Mouse (Mus musculus): ENCODE measurements around the gene Mindy4.
A peak's percentile ranks its signal among the peaks of the same experiment; 100 is the strongest.

Gene Mindy4

DNA sequence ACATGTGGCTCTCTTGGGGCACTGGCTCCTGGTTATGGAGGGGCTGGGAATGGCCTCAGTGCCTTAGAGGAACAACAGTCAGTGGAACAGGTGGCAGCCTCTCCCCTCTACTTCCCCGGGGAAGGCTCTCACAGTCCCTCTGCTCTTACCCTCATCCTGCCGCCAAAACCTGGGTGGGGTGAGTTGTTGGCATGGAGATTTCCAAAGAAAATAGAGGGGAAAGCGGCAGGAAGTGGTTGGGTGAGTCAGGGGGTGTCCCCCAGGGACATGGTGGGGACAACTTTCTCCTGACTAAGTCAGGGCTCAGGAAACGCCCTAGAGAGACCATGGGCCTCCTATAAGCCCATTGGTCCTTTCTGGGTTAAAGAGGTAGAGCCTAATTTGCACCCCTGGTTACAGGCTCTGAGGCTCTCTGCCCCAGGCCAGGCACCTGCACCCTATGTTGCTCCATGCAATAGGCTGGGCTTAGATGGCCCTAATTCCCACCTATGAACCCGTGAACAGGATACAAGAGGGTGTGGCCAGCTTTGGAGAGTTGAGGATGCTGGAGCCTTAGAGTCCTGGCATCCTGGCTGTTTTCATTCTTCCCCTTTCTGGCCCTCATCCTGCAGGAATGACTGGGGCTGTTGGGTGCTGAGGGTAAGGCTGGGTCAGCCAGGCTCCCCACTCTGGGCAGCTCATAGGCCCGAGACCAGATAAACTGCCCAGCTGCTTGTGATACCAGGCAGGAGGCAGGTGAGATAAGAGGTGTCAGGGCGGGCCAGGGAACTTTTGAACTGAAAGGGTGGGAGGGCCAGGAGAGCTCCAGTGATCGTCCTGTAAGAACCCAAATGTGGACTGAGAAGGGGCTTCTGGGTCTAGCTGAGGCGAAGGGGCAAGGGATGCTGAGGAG lies 136.0 kb downstream of the Mindy4 start:
- no peak for DNase-seq (ENCODE audit: low spot score in 2 of 2)

DNA sequence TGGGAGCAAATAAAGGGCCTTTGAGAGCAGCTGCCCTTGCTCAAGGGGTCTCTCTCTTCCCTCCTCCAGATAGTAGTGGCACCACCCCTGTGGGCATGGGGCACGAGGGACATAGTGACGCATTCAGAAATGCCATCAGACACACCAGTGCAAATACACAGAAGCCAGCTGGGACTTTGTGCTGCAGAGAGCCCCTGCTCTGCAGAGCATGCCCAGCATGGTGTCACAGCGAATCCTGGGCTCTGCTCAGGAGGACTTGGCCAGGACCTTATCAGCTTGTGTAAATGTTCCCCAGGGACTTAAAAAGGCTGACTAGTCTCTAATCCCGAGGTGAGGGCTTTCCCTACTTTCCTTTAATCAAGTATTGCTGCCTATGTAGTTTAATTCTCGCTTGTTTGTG lies 138.5 kb downstream of the Mindy4 start:
- no peak for DNase-seq (ENCODE audit: low spot score in 2 of 2)

DNA sequence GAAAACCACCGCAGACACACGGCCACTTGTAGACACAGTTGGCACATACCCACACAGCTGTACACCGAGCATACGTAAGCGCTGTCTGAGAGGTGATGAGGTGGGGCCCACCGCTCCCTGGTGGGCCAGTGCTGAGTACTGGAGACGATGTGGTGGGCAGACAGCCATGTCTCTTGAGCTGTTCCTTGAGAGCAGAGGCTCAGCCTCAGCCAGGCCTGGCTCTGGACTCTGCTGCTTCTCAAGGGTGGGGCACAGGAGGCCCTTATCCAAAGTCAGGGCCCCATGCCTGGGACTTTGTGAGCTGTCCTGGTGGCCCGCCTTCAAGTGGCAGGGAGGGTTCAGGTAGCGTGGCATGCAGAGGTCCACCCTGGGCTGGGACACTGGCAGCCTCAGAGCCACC lies 139.1 kb downstream of the Mindy4 start:
- no peak for DNase-seq (ENCODE audit: low spot score in 2 of 2)

DNA sequence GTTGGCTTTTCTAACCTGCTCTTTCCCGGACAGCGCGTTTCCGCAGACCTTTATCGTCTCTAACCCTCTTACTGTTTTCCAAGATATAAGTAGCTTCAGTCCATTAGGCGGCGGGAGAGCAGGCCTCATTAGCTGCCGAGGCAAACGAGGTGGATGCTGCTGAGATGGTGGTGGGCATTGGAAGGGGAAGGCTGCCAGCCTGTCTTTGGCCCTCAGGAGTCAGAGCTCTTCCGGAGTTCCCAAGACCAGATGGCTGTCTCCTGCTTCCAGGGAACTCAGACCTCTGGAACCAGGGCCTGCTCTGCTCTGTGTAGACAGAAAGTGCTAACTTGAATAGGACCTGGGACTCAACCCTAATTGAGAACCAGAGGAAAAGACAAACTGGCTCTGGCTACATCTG lies 140.3 kb downstream of the Mindy4 start:
- DNase-seq (ENCODE audit: low spot score in 2 of 2) = no peak

DNA sequence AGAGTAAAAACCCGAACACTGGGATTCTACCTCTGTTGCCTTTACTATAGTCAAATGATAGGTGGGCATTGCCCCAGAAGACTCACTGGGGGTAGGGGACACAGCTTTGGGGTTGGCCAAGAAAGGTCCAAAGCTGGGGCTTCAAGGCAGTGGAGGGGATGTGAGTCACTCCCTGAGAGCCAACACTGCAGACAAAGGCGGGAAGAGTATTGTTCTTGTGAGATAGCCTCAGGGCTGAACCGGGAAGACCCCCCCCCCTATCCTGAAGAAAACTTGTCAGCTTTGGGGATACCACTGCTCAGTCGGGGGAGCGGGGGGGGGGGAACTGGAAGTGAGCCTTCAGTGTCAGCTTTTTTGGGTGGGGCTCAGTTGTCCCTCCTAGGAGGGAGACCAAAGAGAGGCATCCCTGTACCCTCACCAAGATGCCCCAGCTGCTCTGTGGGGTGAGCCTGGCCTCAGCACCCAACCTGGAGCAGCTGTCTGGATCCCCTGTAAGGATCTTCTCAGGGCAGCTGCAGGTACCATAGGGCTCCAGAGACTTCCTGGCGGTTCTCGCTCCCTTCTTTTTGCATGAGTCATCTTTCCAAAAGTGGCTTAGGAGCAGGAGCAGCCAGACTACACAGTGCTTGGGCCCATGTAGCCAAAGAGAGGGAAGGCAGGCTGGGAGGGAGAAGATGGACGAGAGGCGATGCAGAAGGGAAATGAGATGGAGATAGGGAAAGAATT lies 141.3 kb downstream of the Mindy4 start:
- DNase-seq (ENCODE audit: low spot score in 2 of 2) = peak in 1 of 2 experiments; percentile 17

DNA sequence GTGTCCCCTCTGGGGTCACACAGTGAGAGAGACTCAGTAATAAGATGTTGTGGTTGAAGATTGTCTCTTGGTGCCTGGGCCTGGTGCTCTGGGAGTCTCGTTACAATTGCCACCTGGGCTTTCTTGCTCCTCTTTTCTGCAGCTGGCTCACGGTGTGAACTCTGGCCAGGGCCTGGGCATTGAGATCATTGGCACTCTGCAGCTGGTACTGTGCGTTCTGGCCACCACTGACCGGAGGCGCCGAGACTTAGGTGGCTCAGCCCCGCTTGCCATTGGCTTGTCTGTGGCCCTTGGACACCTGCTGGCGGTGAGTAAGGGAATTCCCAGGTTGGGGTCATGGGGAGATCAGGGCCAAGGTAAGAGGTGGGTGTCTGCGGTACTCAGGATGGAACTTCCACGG lies 142.1 kb downstream of the Mindy4 start:
- DNase-seq (ENCODE audit: low spot score in 2 of 2) = no peak

DNA sequence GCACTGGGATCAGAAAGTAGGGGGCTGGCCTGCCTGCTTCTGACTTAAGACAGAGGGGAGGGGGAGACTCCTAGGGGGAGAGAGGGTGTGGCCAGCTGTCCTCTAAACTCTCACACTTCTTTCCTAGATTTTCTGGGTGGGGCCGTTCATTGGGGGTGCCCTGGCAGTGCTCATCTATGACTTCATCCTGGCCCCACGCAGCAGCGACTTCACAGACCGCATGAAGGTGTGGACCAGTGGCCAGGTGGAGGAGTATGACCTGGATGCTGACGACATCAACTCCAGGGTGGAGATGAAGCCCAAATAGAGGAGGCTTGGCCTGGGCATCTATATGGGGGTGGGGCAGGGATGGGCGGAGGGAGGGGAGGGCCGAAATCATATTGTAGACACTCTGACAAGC lies 143.3 kb downstream of the Mindy4 start:
- DNase-seq (ENCODE audit: low spot score in 2 of 2) = no peak

DNA sequence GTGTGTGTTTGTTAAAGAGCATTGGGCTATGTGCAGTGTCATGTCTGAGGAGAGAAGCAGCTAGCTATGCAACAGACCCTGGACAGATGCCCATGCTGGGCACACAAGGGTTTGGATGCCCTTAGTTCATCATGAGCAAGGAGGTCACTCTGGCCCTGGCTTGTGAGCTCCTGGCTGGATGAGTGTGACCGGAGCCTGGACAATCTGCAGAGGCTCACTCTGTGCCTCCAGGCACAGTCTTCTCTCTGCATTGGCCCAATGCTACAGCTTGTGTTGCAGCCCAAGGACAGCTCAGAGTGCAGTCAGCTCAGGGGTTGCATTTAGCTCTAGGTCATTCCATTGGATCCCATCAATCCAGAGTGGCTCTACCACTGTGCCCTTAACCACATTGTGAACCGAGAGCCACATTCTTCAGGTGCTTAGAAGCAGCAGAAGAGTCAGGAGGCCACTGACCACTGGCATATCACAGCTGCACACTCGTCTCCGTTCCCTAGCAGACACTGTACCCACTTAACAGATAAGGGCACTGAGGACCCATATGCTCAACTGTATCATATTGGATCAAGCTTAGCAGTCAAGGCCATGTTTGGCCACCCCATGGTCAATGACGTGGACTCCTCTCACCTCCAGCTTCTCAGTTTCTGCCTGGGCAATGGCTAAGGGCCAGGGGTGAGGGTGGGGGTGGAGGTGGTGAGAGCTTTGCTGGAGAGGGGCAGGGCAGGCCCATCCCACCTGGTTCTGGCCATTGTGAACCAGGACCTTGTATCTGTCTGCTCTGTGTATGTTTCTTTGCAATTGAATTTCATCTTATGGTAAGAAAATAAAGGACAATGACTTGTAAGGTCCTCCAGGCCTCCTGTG lies 144.8 kb downstream of the Mindy4 start:
- no peak for DNase-seq (ENCODE audit: low spot score in 2 of 2)

DNA sequence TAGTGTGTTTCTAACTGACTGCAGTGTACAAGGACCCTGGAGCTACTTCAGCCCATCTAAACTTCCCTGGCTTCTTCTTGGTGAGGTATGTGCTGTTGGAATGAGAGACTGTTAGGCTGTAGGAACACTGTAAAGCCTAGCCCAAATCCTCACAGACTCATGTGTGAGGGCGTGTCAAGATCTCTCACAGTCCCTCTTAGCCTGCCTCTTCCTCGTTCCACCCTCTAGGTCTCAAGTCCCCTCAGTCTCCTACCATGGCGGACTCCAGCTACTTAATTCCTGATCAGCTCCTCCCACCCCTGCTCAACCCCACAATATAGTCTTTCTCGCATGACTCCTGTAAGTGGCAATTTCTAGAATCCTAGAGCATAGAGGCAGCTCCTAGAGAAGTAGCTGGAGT lies 146.0 kb downstream of the Mindy4 start:
- DNase-seq (ENCODE audit: low spot score in 2 of 2) = no peak

DNA sequence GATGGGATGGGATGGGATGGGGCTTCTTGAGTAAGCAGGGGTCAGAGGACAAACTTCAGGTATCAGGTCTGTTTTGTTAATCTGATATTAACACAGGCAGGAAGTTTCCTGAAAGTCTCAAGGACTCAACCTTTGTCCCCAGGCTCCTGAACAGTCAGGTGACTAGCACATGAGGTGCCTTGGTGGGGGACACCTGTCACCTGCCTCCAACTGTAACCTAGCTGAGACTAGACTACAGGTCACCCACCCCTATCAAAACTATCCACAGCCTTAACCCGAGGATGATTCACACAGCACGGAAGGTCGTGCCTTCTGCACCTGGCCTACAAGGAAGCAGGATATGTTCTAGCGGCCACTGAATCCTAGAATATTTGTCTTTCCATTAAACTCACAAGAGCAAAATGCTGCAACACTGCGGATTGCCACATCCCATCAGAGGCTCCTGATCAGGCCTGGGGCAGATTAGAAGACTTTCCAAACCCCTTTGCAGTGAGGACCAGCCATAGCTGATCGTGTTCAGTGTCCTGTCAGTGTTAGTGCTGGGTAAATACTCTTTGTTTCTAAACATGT lies 147.3 kb downstream of the Mindy4 start:
- no peak for DNase-seq (ENCODE audit: low spot score in 2 of 2)

DNA sequence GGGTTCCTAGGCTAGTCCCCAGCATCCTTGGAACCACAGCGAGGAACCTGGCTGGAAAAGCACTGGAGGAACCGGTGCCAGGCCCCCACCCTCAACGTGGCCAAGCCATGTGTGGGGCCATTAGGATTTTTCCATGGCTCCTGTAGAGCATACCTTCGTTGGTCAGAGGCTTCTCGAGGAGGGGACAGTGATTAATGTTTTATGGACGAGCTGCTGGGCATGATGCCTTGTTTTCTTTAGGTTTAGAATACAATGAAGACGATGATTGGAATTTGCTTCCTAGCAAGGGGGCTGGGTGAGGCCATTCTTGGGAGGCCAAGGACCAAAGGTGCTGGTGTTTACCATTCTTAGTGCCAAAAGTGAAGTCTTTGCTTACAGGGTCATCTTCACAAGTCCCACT lies 148.5 kb downstream of the Mindy4 start:
- no peak for DNase-seq (ENCODE audit: low spot score in 2 of 2)

DNA sequence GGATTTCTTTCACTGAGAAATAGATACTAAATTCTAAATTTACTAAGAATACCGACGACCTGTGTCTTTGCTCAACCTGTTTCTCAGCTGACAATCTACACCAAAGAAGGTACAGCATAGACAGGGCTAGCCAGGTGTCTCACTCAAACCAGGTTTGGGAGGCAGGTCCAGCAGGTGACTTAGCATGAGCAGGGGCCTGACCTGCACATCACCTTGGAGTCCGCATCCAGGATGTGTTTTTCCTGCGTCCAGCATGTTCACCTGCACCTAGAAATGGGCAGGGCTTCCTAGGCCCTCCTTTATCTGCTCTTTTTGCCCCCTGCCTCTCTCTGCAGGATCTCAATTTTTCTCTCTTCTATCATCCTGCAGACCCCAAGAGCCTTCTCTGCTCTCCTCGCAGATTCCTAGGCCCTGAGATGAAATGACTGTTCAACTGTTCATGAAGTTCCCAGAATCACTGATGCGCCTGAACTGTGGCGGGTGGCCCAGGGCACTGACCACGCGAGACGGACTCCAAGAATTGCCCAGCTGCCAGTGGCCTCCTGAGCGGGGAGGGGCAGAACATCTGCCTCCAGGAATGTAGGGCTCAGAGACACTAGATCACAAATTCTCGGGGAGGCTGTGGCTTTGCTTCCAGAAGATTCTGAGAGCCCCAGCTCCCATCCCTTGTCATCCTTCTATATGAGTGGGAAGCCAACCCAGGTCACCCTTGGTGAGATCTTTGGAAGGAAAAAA lies 150.7 kb downstream of the Mindy4 start:
- DNase-seq (ENCODE audit: low spot score in 2 of 2) = no peak

DNA sequence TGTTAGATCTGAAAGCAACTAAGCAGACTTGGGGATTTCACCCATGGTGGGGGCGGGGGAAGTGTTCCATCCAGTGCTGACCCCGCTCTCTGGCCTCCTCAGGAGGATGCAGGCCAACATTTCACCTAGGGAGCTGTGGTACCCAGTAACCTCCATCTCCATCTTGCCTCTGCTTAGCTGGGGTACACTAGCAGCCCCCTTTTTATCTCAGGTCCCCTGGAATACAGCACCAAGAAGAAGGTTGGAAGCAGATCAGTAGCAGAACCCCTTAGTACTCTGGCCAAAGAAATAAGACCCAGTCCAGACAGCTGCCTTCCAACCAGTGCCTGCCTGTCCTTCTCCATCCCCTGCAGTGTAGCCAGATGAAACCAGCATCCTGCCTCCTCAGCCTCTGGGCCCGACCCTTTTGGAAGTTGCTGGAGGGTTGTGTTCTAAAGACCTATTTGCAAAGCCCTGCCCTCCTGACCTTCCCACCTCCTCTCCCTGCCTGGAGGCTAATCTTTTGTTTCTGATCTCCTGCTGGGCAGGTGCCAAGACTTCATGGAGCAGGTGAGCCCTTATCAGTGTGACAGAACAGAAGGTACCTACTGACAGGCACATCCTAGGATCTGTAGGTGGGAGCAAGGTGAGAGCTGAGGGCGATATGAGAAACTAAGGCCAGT lies 151.4 kb downstream of the Mindy4 start:
- DNase-seq (ENCODE audit: low spot score in 2 of 2) = no peak

DNA sequence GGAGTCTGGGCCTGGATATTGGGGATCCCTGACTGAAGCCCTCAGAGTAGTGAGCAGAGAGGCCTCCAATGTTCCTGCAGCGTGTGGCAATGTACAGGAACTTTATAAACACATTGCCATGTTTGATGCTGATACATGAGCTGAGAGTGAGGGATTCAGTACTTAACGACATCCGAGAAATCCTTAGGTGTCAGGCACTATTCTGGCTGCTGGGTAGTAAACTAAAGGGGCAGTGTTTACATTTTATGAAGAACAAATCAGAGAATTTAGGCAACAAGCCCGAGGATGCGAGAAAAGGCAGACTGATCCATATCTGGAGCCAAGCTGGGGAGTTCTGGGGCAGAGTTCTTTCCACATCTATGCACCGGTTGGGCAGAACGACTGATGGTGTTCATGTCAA lies 152.4 kb downstream of the Mindy4 start:
- no peak for DNase-seq (ENCODE audit: low spot score in 2 of 2)

DNA sequence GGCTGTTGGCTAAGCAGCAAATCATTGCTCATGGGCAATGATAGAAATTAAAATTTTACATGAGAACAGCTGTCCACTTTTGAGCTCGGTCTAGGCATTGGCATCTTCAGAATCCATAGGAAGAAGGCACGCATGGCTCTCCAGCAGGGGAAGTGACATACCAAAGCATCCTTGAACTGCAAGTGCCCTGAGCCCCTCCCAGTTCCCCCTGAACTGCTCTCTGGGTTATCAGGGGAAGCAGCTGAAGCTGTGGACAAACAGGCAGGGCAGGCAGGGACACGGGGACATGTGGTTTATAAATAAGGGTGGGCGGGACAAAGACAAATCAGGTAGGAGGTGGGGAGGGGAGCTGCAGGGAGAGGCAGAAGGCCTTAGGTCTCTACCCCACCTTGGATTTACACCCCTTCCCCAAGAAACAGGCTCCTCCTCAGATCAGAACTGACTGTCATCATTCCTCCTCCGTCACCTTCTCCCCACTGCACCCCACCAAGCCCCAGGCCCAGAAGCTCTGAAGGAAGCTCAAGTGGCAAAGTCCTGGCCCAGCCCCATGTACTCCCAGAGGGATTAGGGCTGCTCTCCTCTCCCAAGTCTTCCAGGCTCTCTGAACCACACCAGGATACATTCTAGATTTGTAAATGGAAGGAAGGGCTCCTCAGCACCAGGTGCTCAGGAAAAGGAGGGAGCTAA lies 153.0 kb downstream of the Mindy4 start:
- no peak for DNase-seq (ENCODE audit: low spot score in 2 of 2)

DNA sequence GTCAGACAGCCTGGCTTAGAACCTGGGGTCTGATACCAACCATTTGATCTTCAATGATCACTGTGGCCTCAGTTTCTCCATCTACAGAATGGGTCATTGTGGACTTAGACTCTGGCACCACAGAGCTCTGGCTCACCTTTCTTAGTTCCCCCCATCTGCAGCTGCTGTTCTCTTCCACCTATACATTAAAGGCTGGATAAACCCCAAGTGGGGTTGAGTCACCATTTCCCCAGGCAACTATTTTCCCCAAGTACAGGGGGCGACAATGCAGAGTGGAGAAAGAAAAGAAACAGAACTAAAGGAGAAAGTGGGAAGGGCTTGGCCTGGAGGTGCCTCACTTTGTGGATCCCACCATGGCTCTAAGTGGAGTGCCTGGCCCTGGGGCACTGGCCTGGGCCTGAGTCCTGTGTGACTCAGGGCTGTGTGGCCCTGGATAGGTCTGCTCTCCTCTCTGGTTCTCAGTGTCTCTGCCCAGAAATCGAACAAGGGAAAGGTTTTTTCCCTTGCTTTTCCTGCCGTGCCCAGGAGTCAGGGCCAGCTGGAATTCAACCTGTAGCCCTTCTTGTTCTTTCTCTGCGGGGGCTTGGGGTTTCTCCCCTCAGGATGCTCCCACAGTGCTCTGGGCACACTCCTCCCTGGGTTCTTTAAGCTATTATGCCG lies 153.9 kb downstream of the Mindy4 start:
- no peak for DNase-seq (ENCODE audit: low spot score in 2 of 2)

DNA sequence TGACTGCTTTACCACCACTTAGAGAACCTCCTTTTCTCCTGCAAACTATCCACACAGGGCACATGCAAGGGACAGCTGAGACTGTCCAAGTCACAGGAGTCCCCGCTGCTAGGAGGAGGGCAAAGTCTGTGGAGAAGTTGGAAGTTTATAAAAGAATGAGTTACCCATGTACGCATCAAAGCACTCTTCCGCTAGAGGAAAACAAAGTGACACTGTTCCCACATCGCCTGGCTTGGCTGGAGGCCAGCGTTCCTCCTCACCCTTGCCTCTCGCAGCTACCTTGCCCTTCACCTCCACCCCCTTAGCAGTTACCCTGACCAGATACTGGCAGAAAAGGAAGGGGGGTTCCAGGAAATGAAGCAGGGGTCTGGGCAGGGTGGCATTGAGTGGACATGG lies 154.5 kb downstream of the Mindy4 start:
- no peak for DNase-seq (ENCODE audit: low spot score in 2 of 2)

DNA sequence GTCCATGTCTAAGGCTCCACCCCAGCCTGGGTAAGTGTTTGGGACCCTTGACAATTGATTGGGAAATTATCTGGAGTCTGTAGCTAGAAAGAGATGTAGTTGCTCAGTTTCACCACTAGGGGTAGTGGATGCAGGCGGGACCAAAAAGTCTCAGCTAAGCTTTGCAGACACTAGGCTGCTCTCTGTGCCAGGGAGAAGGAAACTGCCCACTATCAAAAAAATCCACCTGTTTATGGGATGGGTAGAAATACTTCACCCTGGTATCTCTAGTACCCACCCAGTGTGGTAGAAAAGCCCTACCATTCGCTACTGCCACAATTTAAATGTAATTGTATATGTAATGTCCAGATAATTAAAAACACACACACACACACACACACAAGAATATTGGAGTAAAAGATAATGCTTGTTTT lies 155.6 kb downstream of the Mindy4 start:
- no peak for DNase-seq (ENCODE audit: low spot score in 2 of 2)

DNA sequence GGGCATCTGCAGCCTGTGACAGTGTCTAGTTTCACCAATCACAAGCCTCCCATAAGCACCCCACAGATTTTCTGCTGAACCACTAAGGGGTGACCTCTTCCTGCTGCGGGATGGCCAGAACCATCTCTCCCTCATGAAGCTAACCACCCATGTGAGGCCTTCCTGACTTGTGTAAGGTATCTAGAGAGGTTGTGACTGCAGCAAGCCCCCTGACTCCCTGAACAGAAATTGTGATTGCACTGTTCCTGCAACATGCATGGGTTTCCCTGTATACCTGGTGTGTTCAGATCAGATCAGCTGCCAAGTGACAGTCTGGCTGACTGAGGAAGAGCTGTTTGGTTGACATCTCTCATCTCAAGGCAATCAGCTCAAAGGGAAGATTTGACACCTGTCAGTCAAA lies 159.5 kb downstream of the Mindy4 start:
- no peak for DNase-seq (ENCODE audit: low spot score in 2 of 2)

DNA sequence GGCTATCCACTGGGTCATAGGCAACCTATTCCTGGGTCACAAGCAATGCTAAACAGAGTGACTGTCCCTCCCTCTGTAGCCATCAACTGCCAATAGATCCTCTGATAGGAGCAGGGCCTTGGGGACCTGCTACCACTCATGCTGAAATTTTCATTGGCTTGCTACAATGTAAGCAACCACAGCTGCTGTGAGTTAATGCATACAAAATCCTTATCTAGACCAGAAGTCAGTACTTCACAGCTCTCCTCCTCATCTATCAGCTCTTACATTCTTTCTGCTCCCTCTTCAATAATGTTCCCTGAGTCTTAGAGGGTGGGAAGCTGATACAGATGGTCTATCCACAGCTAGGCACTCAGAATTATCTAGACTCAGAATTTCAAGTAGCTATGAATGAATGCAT lies 163.9 kb downstream of the Mindy4 start:
- no peak for DNase-seq (ENCODE audit: low spot score in 2 of 2)

Measured in left cerebral cortex, adult 9 months (tissue).